Mouse (Mus musculus): ENCODE results near the gene Vpreb1.

- TF ChIP-seq CTCF (IDR thresholded peaks at IDR 0.05; ENCODE audit: low read depth) (no peak), EP300 (IDR thresholded peaks at IDR 0.05; ENCODE audit: low read depth) (peak; percentile 93)
These were observed 37.2 kb upstream of the Vpreb1 start for GRCm38 (mm10) chr16:16907799-16908198.
